Mouse (Mus musculus): ENCODE data around the gene Cbr1. TPM values are rescaled to one million over a fixed set of nuclear protein-coding genes. Genes with fewer than 3 reads are reported as not detected.
"Not testable (repeated sequence)": the region's sequence is repeated elsewhere in the genome, so short reads cannot be mapped to it uniquely, and the experiment has no call there.

Gene Cbr1
- polyA plus RNA-seq, 1 experiment from 2014 or later, result 143 TPM

- ATAC-seq, result peak; percentile 40
- Histone ChIP-seq H3K4me3 (ENCODE audit: low read depth, low read length) (peak overlapping the region; percentile 49), H3K36me3 (ENCODE audit: control insufficient read depth, insufficient read depth, low read length) (peaks cover 13% of the 10 kb centered on the region), H3K9ac (ENCODE audit: low read length) (peak overlapping the region; percentile 72), H3K27ac (ENCODE audit: low read depth, low read length) (no peak overlapping the region), H3K4me2 (ENCODE audit: low read length) (peak overlapping the region; percentile 60), H3K4me1 (ENCODE audit: control insufficient read depth, insufficient read depth, low read length) (peaks cover 8% of the 10 kb centered on the region; the same call in 1 of the 2 replicates), H3K27me3 (replicated peaks; ENCODE audit: control insufficient read depth, insufficient read depth, low read length) (no peaks in the 10 kb centered on the region), H3K9me3 (replicated peaks; ENCODE audit: control insufficient read depth, low read length) (no peaks in the 10 kb centered on the region)
- peak; percentile 94 for DNase-seq (ENCODE audit: low spot score)
- WGBS, result under 1% methylated on average over 32 of the region's 32 CpGs
Measured at GRCm38 (mm10) chr16:93607669-93608101, 2.0 kb downstream of the Cbr1 start.

GRCm38 (mm10) chr16:93608731-93609130, 3.1 kb downstream of the Cbr1 start:
- Histone ChIP-seq H3K9me3 (replicated peaks; ENCODE audit: control insufficient read depth, low read length) (no peaks in the 10 kb centered on the region), H3K9ac (ENCODE audit: low read length) (peak overlapping the region; percentile 72; the same call in 1 of the 2 replicates), H3K27ac (ENCODE audit: low read depth, low read length) (no peak overlapping the region), H3K4me2 (ENCODE audit: low read length) (peak overlapping the region; percentile 60), H3K4me3 (ENCODE audit: low read depth, low read length) (peak overlapping the region; percentile 49; the same call in 1 of the 2 replicates), H3K27me3 (replicated peaks; ENCODE audit: control insufficient read depth, insufficient read depth, low read length) (no peaks in the 10 kb centered on the region), H3K36me3 (ENCODE audit: control insufficient read depth, insufficient read depth, low read length) (peaks cover 13% of the 10 kb centered on the region), H3K4me1 (ENCODE audit: control insufficient read depth, insufficient read depth, low read length) (peaks cover 8% of the 10 kb centered on the region; the same call in 1 of the 2 replicates)
- ATAC-seq (no peak), DNase-seq (ENCODE audit: low spot score) (no peak)
- 72% methylated on average over 8 of the region's 8 CpGs for WGBS

GRCm38 (mm10) chr16:93609796-93610195, 4.1 kb downstream of the Cbr1 start:
- ATAC-seq (no peak), DNase-seq (ENCODE audit: low spot score) (no peak)
- no peaks in the 10 kb centered on the region for H3K9me3 ChIP-seq (replicated peaks; ENCODE audit: control insufficient read depth, low read length)
- peaks cover 13% of the 10 kb centered on the region for H3K36me3 ChIP-seq (ENCODE audit: control insufficient read depth, insufficient read depth, low read length)
- H3K4me1 ChIP-seq (ENCODE audit: control insufficient read depth, insufficient read depth, low read length), result peaks cover 8% of the 10 kb centered on the region; the same call in 1 of the 2 replicates
- WGBS, result 97% methylated on average over 4 of the region's 4 CpGs
- H3K9ac ChIP-seq (ENCODE audit: low read length), result no peak overlapping the region
- H3K4me2 ChIP-seq (ENCODE audit: low read length), result no peak overlapping the region
- H3K4me3 ChIP-seq (ENCODE audit: low read depth, low read length), result no peak overlapping the region
- no peak overlapping the region for H3K27ac ChIP-seq (ENCODE audit: low read depth, low read length)
- no peaks in the 10 kb centered on the region for H3K27me3 ChIP-seq (replicated peaks; ENCODE audit: control insufficient read depth, insufficient read depth, low read length)

GRCm38 (mm10) chr16:93610961-93611360, 5.3 kb downstream of the Cbr1 start:
- H3K4me1 ChIP-seq (ENCODE audit: control insufficient read depth, insufficient read depth, low read length), result peaks cover 8% of the 10 kb centered on the region; the same call in 1 of the 2 replicates
- H3K4me2 ChIP-seq (ENCODE audit: low read length), result no peak overlapping the region
- ATAC-seq (no peak), DNase-seq (ENCODE audit: low spot score) (no peak)
- H3K36me3 ChIP-seq (ENCODE audit: control insufficient read depth, insufficient read depth, low read length), result peaks cover 13% of the 10 kb centered on the region
- H3K27ac ChIP-seq (ENCODE audit: low read depth, low read length), result no peak overlapping the region
- H3K27me3 ChIP-seq (replicated peaks; ENCODE audit: control insufficient read depth, insufficient read depth, low read length), result no peaks in the 10 kb centered on the region
- H3K4me3 ChIP-seq (ENCODE audit: low read depth, low read length), result no peak overlapping the region
- 94% methylated on average over 4 of the region's 4 CpGs for WGBS
- no peaks in the 10 kb centered on the region for H3K9me3 ChIP-seq (replicated peaks; ENCODE audit: control insufficient read depth, low read length)
- no peak overlapping the region for H3K9ac ChIP-seq (ENCODE audit: low read length)

GRCm38 (mm10) chr16:93615118-93615870, 9.6 kb downstream of the Cbr1 start:
- H3K27ac ChIP-seq (ENCODE audit: low read depth, low read length), result no peak overlapping the region
- no peaks in the 10 kb centered on the region for H3K27me3 ChIP-seq (replicated peaks; ENCODE audit: control insufficient read depth, insufficient read depth, low read length)
- no peak overlapping the region for H3K4me2 ChIP-seq (ENCODE audit: low read length)
- H3K4me3 ChIP-seq (ENCODE audit: low read depth, low read length), result no peak overlapping the region
- ATAC-seq (no peak), DNase-seq (ENCODE audit: low spot score) (peak; percentile 27)
- peaks cover 7% of the 10 kb centered on the region; the same call in 1 of the 2 replicates for H3K36me3 ChIP-seq (ENCODE audit: control insufficient read depth, insufficient read depth, low read length)
- no peaks in the 10 kb centered on the region for H3K9me3 ChIP-seq (replicated peaks; ENCODE audit: control insufficient read depth, low read length)
- 45% methylated on average over 5 of the region's 5 CpGs for WGBS
- no peak overlapping the region for H3K9ac ChIP-seq (ENCODE audit: low read length)
- no peaks in the 10 kb centered on the region for H3K4me1 ChIP-seq (ENCODE audit: control insufficient read depth, insufficient read depth, low read length)

GRCm38 (mm10) chr16:93623759-93624158, 18.1 kb downstream of the Cbr1 start:
- WGBS, result 89% methylated on average over 4 of the region's 4 CpGs
- H3K27ac ChIP-seq (ENCODE audit: low read depth, low read length); H3K4me3 ChIP-seq (ENCODE audit: low read depth, low read length); H3K27me3 ChIP-seq (replicated peaks; ENCODE audit: control insufficient read depth, insufficient read depth, low read length); H3K4me1 ChIP-seq (ENCODE audit: control insufficient read depth, insufficient read depth, low read length); H3K4me2 ChIP-seq (ENCODE audit: low read length); ATAC-seq; H3K9ac ChIP-seq (ENCODE audit: low read length); H3K36me3 ChIP-seq (ENCODE audit: control insufficient read depth, insufficient read depth, low read length); H3K9me3 ChIP-seq (replicated peaks; ENCODE audit: control insufficient read depth, low read length); DNase-seq (ENCODE audit: low spot score): not testable (repeated sequence)

GRCm38 (mm10) chr16:93624671-93625070, 19.0 kb downstream of the Cbr1 start:
- DNase-seq (ENCODE audit: low spot score), result no peak
- H3K9me3 ChIP-seq (replicated peaks; ENCODE audit: control insufficient read depth, low read length), result no peaks in the 10 kb centered on the region
- no peak overlapping the region for H3K9ac ChIP-seq (ENCODE audit: low read length)
- no peak overlapping the region for H3K4me3 ChIP-seq (ENCODE audit: low read depth, low read length)
- 86% methylated on average over 4 of the region's 4 CpGs for whole genome bisulfite sequencing
- H3K4me1 ChIP-seq (ENCODE audit: control insufficient read depth, insufficient read depth, low read length), result no peaks in the 10 kb centered on the region
- H3K27me3 ChIP-seq (replicated peaks; ENCODE audit: control insufficient read depth, insufficient read depth, low read length), result no peaks in the 10 kb centered on the region
- H3K27ac ChIP-seq (ENCODE audit: low read depth, low read length), result no peak overlapping the region
- no peak overlapping the region for H3K4me2 ChIP-seq (ENCODE audit: low read length)
- H3K36me3 ChIP-seq (ENCODE audit: control insufficient read depth, insufficient read depth, low read length), result no peaks in the 10 kb centered on the region
- ATAC-seq, result no peak

- H3K9me3 ChIP-seq (replicated peaks; ENCODE audit: control insufficient read depth, low read length), result no peaks in the 10 kb centered on the region
- H3K27me3 ChIP-seq (replicated peaks; ENCODE audit: control insufficient read depth, insufficient read depth, low read length), result no peaks in the 10 kb centered on the region
- peak; percentile 33 for DNase-seq (ENCODE audit: low spot score)
- no peak overlapping the region for H3K9ac ChIP-seq (ENCODE audit: low read length)
- no peaks in the 10 kb centered on the region for H3K36me3 ChIP-seq (ENCODE audit: control insufficient read depth, insufficient read depth, low read length)
- H3K27ac ChIP-seq (ENCODE audit: low read depth, low read length), result no peak overlapping the region
- WGBS, result 12% methylated on average over 1 of the region's 1 CpGs
- H3K4me2 ChIP-seq (ENCODE audit: low read length), result no peak overlapping the region
- no peak overlapping the region for H3K4me3 ChIP-seq (ENCODE audit: low read depth, low read length)
- H3K4me1 ChIP-seq (ENCODE audit: control insufficient read depth, insufficient read depth, low read length), result no peaks in the 10 kb centered on the region
- ATAC-seq, result no peak
Measured at GRCm38 (mm10) chr16:93626745-93627144, 21.1 kb downstream of the Cbr1 start.

- H3K36me3 ChIP-seq (ENCODE audit: control insufficient read depth, insufficient read depth, low read length), result no peaks in the 10 kb centered on the region
- no peak for DNase-seq (ENCODE audit: low spot score)
- no peaks in the 10 kb centered on the region for H3K27me3 ChIP-seq (replicated peaks; ENCODE audit: control insufficient read depth, insufficient read depth, low read length)
- 84% methylated on average over 23 of the region's 23 CpGs for WGBS
- H3K4me3 ChIP-seq (ENCODE audit: low read depth, low read length), result no peak within 1 kb of the TSS
- H3K9me3 ChIP-seq (replicated peaks; ENCODE audit: control insufficient read depth, low read length), result no peaks in the 10 kb centered on the region
- ATAC-seq, result no peak
- H3K4me1 ChIP-seq (ENCODE audit: control insufficient read depth, insufficient read depth, low read length), result no peaks in the 10 kb centered on the region
- H3K4me2 ChIP-seq (ENCODE audit: low read length), result no peak within 1 kb of the TSS
- H3K27ac ChIP-seq (ENCODE audit: low read depth, low read length), result no peak within 1 kb of the TSS
- no peak within 1 kb of the TSS for H3K9ac ChIP-seq (ENCODE audit: low read length)
Measured at GRCm38 (mm10) chr16:93627761-93628400, 22.2 kb downstream of the Cbr1 start, which contains the start of gene Gm5678. Gm5678 (plus strand) TSS chr16:93628097.

All from forebrain, embryonic 14.5 days (tissue).